Mouse (Mus musculus) layer of hippocampus, adult 9-10 months (tissue): ENCODE measurements around the gene Ppp1r14b.

Experiments
- DNase-seq: peaks from one replicate; pipeline ENCODE4 v3.0.0; 2022; ENCODE audit warnings: low spot score

Gene Ppp1r14b

GRCm38 (mm10) chr19:6994002-6994401, 19.2 kb downstream of the Ppp1r14b start:
- DNase-seq: no peak

- no peak for DNase-seq
Observed at GRCm38 (mm10) chr19:6994489-6994888, 19.7 kb downstream of the Ppp1r14b start.

GRCm38 (mm10) chr19:6995255-6995991, 20.7 kb downstream of the Ppp1r14b start:
- no peak for DNase-seq

GRCm38 (mm10) chr19:6996006-6996405, 21.2 kb downstream of the Ppp1r14b start, which contains the start of the genes Nudt22 and Trpt1:
Gene Nudt22, minus strand, starts transcription at chr19:6996117.
Gene Trpt1, plus strand, starts transcription at chr19:6996131.
- DNase-seq: no peak

GRCm38 (mm10) chr19:6997721-6998290, 23.0 kb downstream of the Ppp1r14b start:
- no peak for DNase-seq

- no peak for DNase-seq
Observed at GRCm38 (mm10) chr19:6999360-7000063, 24.7 kb downstream of the Ppp1r14b start.

GRCm38 (mm10) chr19:7006892-7007593, 32.3 kb downstream of the Ppp1r14b start:
- no peak for DNase-seq

GRCm38 (mm10) chr19:7012426-7012825, 37.7 kb downstream of the Ppp1r14b start:
- no peak for DNase-seq

GRCm38 (mm10) chr19:7013984-7014383, 39.2 kb downstream of the Ppp1r14b start:
- DNase-seq: no peak

- no peak for DNase-seq
Observed at GRCm38 (mm10) chr19:7014481-7015135, 39.8 kb downstream of the Ppp1r14b start.

GRCm38 (mm10) chr19:7017541-7018457, 43.0 kb downstream of the Ppp1r14b start:
- no peak for DNase-seq

- DNase-seq: no peak
Observed at GRCm38 (mm10) chr19:7018546-7018945, 43.8 kb downstream of the Ppp1r14b start.

GRCm38 (mm10) chr19:7019191-7019590, 44.4 kb downstream of the Ppp1r14b start, which contains the start of gene Fermt3:
Gene Fermt3, minus strand, starts transcription at chr19:7019469.
- no peak for DNase-seq

GRCm38 (mm10) chr19:7020224-7020641, 45.5 kb downstream of the Ppp1r14b start:
- DNase-seq: no peak
